Mouse (Mus musculus): Measurements from ENCODE around the gene Chil1. TPM values are rescaled to one million over a fixed set of nuclear protein-coding genes. Genes with fewer than 3 reads are reported as not detected.

Gene Chil1
- total RNA-seq, 1 experiment from 2014 or later = 241 TPM

Other genes with a start within 250 kb of the Chil1 start
- not detected in 2 replicates for gene Fmod, start 144.9 kb upstream of the Chil1 start, total RNA-seq (2017)
- 605 and 631 TPM in 2 replicates for gene Btg2, start 103.1 kb upstream of the Chil1 start, total RNA-seq (2017)
- 0.35 TPM in 1 of 2 replicates, not detected in the other for gene Chit1, start 70.9 kb upstream of the Chil1 start, total RNA-seq (2017)
- gene Mybph, start 11.3 kb downstream of the Chil1 start, total RNA-seq (2017) = not detected in 2 replicates
- not detected in 2 replicates for gene Adora1, start 53.3 kb downstream of the Chil1 start, total RNA-seq (2017)
- gene Myog, start 107.8 kb downstream of the Chil1 start, total RNA-seq (2017) = not detected in 2 replicates
- 2.9 and 3.2 TPM in 2 replicates for gene Ppfia4, start 150.8 kb downstream of the Chil1 start, total RNA-seq (2017)
- gene Tmem183a, start 179.8 kb downstream of the Chil1 start, total RNA-seq (2017) = 63.7 and 74.1 TPM in 2 replicates
- gene 4933406M09Rik, start 203.8 kb downstream of the Chil1 start, total RNA-seq (2017) = 0.35 TPM in 1 of 2 replicates, not detected in the other
- gene Cyb5r1, start 223.4 kb downstream of the Chil1 start, total RNA-seq (2017) = 82.5 and 86.9 TPM in 2 replicates
- 373 and 380 TPM in 2 replicates for gene Adipor1, start 233.2 kb downstream of the Chil1 start, total RNA-seq (2017)

Data from neutrophil, adult 5-6 weeks (primary cell).